Mouse (Mus musculus) gastrocnemius, postnatal 4 days (tissue): ENCODE data around the gene Fzd5. TPM values are rescaled to one million over a fixed set of nuclear protein-coding genes. Genes with fewer than 3 reads are reported as not detected.

Experiments
- DNase-seq, 2 experiments: peaks; one replicate each; pipeline ENCODE4 v3.0.0; 2021 to 2022; ENCODE audit warnings: low spot score in 2 of 2, mixed read lengths in 2 of 2
- total RNA-seq, 2 experiments: library from RNA; stranded (reverse); gene quantifications; 2 replicates each; pipeline ENCODE4 v1.2.3; 2021

Gene Fzd5
- total RNA-seq, 2 experiments from 2014 or later: 4.2 to 5.0 TPM

DNA sequence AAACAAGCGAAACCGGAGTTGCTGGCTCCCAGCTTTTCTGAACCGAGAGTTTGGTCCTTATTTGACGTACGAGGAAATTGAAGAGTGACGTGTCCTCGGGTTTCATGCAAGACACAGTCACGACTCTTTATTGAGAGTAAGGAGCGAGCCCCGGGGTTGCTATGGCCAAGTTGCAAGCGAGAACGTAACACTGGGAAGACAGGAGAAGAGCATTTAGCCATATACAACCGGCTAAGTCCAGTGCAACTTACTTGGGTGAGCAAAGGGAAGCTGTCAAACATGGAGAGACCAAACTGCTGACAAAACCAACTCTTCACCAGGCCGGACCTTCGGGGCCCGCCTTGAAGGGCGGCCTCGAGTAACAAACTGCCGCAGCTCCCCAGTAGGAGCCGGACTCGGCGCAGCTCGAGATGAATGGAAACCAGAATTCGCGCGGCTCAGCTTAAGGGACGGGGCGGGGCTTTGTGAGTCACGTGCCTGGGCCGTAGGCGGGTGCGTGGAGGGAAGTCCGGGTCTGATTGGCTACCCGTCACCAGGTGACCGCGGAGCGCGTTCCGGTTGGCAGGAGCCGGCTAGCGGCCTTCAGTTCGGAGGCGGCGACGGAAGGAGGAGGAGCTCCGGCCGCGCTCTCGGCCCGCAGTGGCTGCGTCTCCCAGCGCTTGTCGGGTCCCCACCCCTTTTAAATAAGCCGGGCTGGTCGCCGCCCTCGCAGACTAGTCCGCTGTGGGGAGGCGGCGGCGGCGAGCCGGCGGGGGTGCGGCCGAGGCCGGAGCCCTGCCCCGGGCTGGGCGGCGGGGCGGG lies 47.1 kb downstream of the Fzd5 start, which contains the start of gene Ccnyl1:
Ccnyl1 (plus strand) TSS at position 243 of the 801 bp plus-strand sequence.
- peak; percentile 93 to 98 for DNase-seq

DNA sequence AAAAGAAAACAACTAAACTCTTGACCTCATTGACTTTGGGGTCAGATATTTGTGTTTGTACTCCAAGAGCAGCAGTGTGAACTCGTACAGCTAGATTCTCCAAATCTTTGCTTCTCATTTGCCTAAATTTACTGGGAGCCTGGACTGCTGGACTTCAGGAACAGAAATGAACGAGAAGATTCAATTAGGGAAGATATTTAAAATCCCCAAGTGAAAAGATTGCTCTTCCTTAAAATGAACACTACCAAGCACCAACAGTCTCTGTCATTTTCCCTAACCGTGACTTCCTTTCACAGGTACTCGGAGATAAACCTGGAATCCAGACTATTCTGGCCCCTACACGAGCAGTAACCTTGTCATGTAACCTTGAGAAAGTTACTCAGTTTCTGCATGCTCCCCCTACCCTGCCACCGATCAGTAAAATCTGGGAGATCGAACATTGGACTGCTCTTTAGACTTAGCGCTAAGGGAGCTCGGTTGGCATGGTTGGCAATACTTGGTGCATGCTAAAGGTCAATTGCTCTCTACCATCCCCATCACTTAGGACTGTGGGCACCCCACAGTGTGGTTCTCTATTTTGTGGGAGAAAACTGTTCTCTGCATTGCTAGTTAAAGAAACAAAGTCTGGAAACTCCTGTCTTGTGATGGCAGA lies 47.9 kb downstream of the Fzd5 start:
- DNase-seq: no peak

DNA sequence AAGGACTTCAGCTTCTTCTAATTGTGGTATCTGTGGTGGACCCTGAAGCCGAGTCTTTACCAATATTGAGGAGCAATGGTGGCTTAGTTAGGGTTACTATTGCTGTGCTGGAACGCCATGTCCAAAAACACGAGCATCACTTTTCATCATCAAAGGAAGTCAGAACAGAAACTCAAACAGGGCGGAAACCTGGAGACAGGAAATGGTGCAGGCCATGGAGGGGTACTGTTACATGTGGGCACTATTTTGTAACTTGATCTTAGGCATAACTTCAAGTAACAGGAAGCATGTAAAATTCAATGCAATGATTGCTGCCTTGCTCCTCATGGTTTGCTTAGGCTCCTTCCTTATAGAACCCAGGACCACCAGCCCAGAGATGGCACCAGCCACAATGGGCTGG lies 49.5 kb downstream of the Fzd5 start:
- DNase-seq: no peak

DNA sequence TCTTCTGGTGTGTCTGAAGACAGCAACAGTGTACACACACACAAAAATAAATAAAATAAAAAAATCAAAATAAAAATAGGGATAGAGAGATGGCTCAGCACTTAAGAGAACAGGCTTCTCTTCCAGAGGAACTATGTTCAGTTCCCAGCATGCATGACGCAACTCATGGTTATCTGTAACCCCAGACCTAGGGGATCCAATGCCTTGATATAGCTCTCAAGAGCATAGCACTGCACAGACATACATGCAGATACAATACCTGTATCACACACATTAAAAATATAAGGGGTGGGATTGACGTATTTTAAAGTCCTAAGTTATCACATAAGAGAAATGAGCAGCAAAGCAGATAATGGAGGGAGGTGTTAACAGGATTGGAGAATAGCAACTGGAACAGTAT lies 53.1 kb downstream of the Fzd5 start:
- no peak for DNase-seq

DNA sequence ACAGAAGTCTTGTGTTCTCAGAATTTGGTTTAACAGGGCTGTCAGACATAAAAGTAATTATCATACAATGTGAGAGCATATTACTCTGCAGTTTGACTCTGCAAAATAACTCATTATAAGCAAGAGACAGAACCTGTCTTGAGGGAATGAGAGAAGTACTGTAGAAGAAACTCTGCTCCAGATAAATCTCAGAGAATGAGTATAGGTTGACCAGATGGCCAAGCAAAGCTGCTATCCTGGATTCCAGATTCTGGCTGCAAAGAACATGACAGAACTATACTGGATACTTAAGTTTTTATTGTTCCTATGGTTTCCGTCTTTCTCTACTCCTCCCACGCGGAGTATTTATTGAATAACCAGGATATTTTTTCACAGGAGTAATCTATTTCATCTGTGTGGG lies 54.5 kb downstream of the Fzd5 start:
- no peak for DNase-seq

DNA sequence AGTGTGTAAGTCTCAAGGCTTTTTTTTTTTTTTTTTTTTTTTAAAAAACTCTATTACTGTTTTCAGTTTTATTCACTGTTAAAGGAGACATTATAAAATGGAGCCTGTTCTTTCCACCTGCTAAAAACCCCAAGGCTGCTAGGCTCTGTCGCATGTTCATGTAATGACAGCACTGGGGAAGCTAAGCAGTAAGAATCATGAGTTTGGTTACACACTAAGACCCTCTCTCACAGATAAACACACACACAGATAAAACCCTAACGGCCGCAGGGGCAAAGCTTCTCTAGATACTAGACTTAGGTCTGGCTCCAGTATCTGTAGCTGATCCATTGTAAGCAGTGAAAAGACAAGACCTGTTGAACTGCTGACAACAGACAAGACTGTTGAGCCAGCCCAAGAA lies 56.1 kb downstream of the Fzd5 start:
- DNase-seq: no peak

Other genes with a start within 250 kb of the Fzd5 start
- 10 to 100 TPM; 39.0 to 39.6 TPM for gene Creb1, start 205.1 kb downstream of the Fzd5 start, total RNA-seq
- gene Mettl21a, start 120.5 kb downstream of the Fzd5 start, total RNA-seq: 10 to 100 TPM; 11.5 to 19.4 TPM
- gene Ccnyl1, start 47.3 kb downstream of the Fzd5 start, total RNA-seq: 10 to 100 TPM; 21.9 to 27.4 TPM
- 1 to 10 TPM; 6.5 to 7.0 TPM for gene Plekhm3, start 219.1 kb upstream of the Fzd5 start, total RNA-seq